Mouse (Mus musculus) stomach, embryonic 14.5 days (tissue): ENCODE data around the gene Amotl1. TPM values are rescaled to one million over a fixed set of nuclear protein-coding genes. Genes with fewer than 3 reads are reported as not detected.

Experiments
- ATAC-seq: fragments of 200-750 bp; cut with Nextera tagmentation; 2 replicates; pipeline ENCODE4 v1.8.0; 2017; ENCODE audit warnings: low read depth, moderate TSS enrichment; ENCODE audit not compliant: insufficient number of reproducible peaks, insufficient read depth, low FRiP score
- H3K27ac ChIP-seq: fragments of 300-500 bp; sonication (generic); 2 replicates; pipeline ENCODE4 v1.5.1; 2014; ENCODE audit warnings: mild to moderate bottlenecking, low read length, moderate library complexity, mixed read lengths
- H3K27me3 ChIP-seq: fragments of 300-500 bp; sonication (generic); 2 replicates; pipeline ENCODE4 v1.6.1; 2014; ENCODE audit warnings: low read length, control low read depth, mixed read lengths; ENCODE audit not compliant: control insufficient read depth, insufficient read depth
- H3K36me3 ChIP-seq: fragments of 300-500 bp; sonication (generic); 2 replicates; pipeline ENCODE4 v1.6.1; 2014; ENCODE audit warnings: mild to moderate bottlenecking, control low read depth, low read length, moderate library complexity, mixed read lengths; ENCODE audit not compliant: control insufficient read depth, insufficient read depth
- H3K4me1 ChIP-seq: fragments of 300-500 bp; sonication (generic); 2 replicates; pipeline ENCODE4 v1.6.1; 2014; ENCODE audit warnings: low read length, control low read depth, mixed read lengths; ENCODE audit not compliant: control insufficient read depth, insufficient read depth
- H3K4me2 ChIP-seq: fragments of 300-500 bp; sonication (generic); replicated peaks from 2 replicates; pipeline ENCODE4 v1.6.1; 2014; ENCODE audit warnings: low read depth, low read length, control low read depth
- H3K4me3 ChIP-seq: fragments of 300-500 bp; sonication (generic); 2 replicates; pipeline ENCODE4 v1.5.1; 2014; ENCODE audit warnings: low read depth, low read length, control low read depth
- H3K9ac ChIP-seq: fragments of 300-500 bp; sonication (generic); replicated peaks from 2 replicates; pipeline ENCODE4 v1.6.1; 2014; ENCODE audit warnings: low read depth, mild to moderate bottlenecking, control low read depth, low read length, moderate library complexity, mixed read lengths
- H3K9me3 ChIP-seq: fragments of 300-500 bp; sonication (generic); 2 replicates; pipeline ENCODE4 v1.6.1; 2016; ENCODE audit warnings: low read depth, low read length, control low read depth; ENCODE audit not compliant: control insufficient read depth
- WGBS: fragments of 180-500 bp; shearing (Covaris S2); extraction: QIAGEN DNeasy Blood & Tissue Kit; methylation state at CpG from one replicate; pipeline ENCODE4 v1.1.7; 2014; 5-methylcytosine and 5-hydroxymethylcytosine counted together
- polyA plus RNA-seq: library from polyadenylated mRNA; unstranded; fragments of >200 nt; fragmentation: Nextera tagmentation; extraction: Ambion mirVana; gene quantifications from 2 replicates; pipeline ENCODE4 v1.2.1, GENCODE M21; 2014

Gene Amotl1
- polyA plus RNA-seq, 1 experiment from 2014 or later, result 35.3 TPM

DNA sequence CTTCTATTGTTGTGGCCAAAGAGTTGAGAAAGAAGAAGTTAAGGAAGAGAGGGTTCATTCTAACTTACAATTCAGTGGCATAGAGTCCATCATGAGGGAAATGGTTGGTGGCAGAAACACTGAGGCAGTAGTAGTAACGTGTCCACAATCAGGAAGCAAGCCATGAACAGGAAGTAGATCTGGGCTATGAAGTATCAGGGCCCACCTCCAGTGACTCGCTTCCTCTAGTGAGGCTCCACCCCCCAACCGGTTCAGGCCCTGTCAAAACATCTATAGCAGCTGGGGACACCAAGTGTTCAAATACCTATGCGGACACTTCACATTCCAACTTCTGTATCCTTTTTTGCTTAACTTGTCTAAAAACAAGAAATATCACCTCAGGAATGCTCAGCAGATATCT is 38.9 kb downstream of the Amotl1 start:
- no peak overlapping the region for H3K4me2 ChIP-seq
- no peak overlapping the region for H3K4me3 ChIP-seq
- H3K4me1 ChIP-seq, result peaks cover 11% of the 10 kb centered on the region; the same call in 1 of the 2 replicates
- ATAC-seq, result no peak
- H3K36me3 ChIP-seq, result no peaks in the 10 kb centered on the region; the same call in none of the 2 replicates
- H3K9me3 ChIP-seq, result no peaks in the 10 kb centered on the region
- H3K27ac ChIP-seq, result no peak overlapping the region
- no peaks in the 10 kb centered on the region for H3K27me3 ChIP-seq
- WGBS, result 92% methylated on average over 4 of the region's 4 CpGs
- no peak overlapping the region for H3K9ac ChIP-seq

DNA sequence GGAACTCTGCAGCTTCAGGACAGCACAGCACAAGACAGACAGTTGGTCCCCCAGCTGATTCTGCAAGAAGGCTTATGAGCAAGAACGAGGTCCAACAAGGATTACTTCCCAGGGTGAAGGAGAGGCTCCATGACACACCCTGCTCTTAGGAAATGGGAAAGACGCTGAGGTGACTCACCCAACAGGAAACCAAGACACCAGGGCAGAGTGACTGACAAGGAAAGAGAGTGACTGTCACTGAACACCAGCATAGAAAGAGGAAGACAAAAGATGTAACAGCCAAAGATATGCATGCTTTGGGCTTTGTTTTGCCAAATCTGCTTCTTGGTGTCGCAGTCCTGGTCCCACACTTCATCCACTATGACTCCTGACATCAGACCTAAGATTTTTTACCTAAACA is 40.5 kb downstream of the Amotl1 start:
- Histone ChIP-seq H3K9me3 (no peaks in the 10 kb centered on the region), H3K27me3 (no peaks in the 10 kb centered on the region), H3K9ac (no peak overlapping the region), H3K27ac (no peak overlapping the region), H3K4me3 (no peak overlapping the region), H3K36me3 (no peaks in the 10 kb centered on the region; the same call in none of the 2 replicates), H3K4me1 (peaks cover 6% of the 10 kb centered on the region; the same call in 1 of the 2 replicates), H3K4me2 (no peak overlapping the region)
- no peak for ATAC-seq
- 84% methylated on average over 3 of the region's 3 CpGs for WGBS

DNA sequence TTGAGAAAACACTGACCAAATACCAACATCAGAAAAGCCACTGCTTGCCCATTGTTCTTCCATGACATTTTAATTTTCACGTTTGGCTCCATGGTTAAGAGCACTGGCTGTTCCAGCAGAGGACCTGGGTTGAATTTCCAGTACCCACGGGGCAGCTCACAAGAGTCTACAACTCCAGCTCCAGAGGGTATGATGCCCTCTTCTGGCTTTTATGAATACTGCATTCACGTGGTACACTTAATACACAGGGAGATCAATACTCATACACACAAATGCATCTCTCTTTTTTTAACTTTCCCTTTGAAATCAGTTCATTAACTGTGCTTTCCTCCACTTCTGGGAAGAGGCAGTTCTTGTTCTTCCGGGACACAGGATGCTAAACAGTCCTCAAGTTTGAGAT is 41.4 kb downstream of the Amotl1 start:
- H3K4me2 ChIP-seq, result no peak overlapping the region
- no peaks in the 10 kb centered on the region; the same call in none of the 2 replicates for H3K36me3 ChIP-seq
- H3K9me3 ChIP-seq, result no peaks in the 10 kb centered on the region
- no peak overlapping the region for H3K9ac ChIP-seq
- peaks cover 4% of the 10 kb centered on the region; the same call in 1 of the 2 replicates for H3K4me1 ChIP-seq
- no peaks in the 10 kb centered on the region for H3K27me3 ChIP-seq
- H3K4me3 ChIP-seq, result no peak overlapping the region
- H3K27ac ChIP-seq, result no peak overlapping the region
- ATAC-seq, result no peak
- 93% methylated on average over 4 of the region's 4 CpGs for WGBS

DNA sequence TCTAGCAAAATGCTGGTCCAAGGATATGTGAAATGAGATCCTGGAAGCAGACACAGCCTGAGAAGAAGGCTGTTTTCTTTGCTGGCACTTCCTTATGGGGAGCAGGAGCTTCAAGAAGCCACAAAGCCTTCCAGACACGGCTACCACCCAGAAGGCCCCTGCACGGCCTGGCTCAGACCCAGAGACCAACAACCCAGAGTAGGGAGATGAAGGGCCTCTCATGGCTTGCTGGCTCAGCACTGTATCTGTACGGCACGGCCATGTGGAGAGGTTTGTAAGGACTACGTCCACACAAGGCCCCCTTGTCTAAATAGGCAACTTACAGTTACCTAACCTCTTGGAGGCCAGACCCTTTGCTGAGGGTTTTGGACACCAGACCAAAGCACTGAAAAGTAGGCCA is 45.1 kb downstream of the Amotl1 start:
- no peak overlapping the region for H3K9ac ChIP-seq
- peaks cover 11% of the 10 kb centered on the region; the same call in 1 of the 2 replicates for H3K36me3 ChIP-seq
- 75% methylated on average over 5 of the region's 5 CpGs for WGBS
- no peak overlapping the region for H3K27ac ChIP-seq
- H3K9me3 ChIP-seq, result no peaks in the 10 kb centered on the region
- no peak for ATAC-seq
- no peak overlapping the region for H3K4me2 ChIP-seq
- no peaks in the 10 kb centered on the region for H3K4me1 ChIP-seq
- H3K27me3 ChIP-seq, result no peaks in the 10 kb centered on the region
- no peak overlapping the region for H3K4me3 ChIP-seq

GRCm38 (mm10) chr9:14598157-14598556 is 46.7 kb downstream of the Amotl1 start:
- H3K36me3 ChIP-seq, result peaks cover 26% of the 10 kb centered on the region
- H3K27me3 ChIP-seq, result no peaks in the 10 kb centered on the region
- no peak overlapping the region for H3K9ac ChIP-seq
- H3K27ac ChIP-seq, result no peak overlapping the region
- no peak for ATAC-seq
- no peak overlapping the region for H3K4me2 ChIP-seq
- H3K4me1 ChIP-seq, result no peaks in the 10 kb centered on the region
- H3K4me3 ChIP-seq, result no peak overlapping the region
- 91% methylated on average over 2 of the region's 2 CpGs for WGBS
- no peaks in the 10 kb centered on the region for H3K9me3 ChIP-seq

DNA sequence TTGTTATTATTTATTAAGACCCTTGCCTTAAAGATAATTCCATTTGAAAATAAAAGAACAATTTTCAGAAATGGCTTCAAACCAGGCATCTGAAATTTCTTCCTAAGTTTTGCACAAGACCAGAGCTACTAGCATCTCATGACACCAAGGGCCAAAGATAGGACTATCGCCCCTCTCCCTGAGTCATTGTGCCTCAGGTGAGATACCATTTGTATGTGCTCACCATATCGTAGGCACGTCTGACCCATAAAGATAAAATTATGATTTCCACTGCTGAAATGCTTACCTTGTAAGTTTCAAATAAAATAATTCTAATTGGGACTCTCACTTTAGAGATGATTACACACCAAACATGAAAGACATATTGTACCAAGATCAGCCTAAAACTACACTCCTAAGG is 47.4 kb downstream of the Amotl1 start:
- whole genome bisulfite sequencing, result 89% methylated on average over 3 of the region's 3 CpGs
- no peak overlapping the region for H3K4me3 ChIP-seq

DNA sequence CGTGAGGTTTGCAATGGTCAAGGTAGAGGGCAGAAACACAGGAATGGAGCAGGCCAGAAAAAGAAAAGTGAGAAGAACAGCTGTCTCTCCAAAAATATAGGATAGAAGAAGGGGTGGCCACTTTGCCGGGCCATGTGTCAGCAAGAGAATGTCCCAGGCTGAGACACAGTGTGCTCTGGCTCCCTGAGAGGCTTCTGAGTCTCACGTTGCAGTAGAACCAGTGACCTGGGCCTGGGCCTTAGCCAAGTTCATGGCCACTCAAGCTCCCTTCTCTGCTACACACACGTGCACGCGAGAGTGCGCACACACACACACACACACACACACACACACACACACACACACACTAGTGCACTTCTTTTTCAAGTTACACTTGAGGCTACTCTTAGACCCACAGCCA is 48.0 kb downstream of the Amotl1 start:
- Histone ChIP-seq H3K27ac (no peak overlapping the region), H3K4me3 (no peak overlapping the region), H3K4me1 (no peaks in the 10 kb centered on the region), H3K4me2 (no peak overlapping the region), H3K9me3 (no peaks in the 10 kb centered on the region), H3K9ac (no peak overlapping the region), H3K36me3 (peaks cover 38% of the 10 kb centered on the region), H3K27me3 (no peaks in the 10 kb centered on the region)
- no peak for ATAC-seq
- 79% methylated on average over 7 of the region's 7 CpGs for WGBS

More for the DNA sequence above, 47.4 kb downstream of the Amotl1 start:
- Histone ChIP-seq H3K27ac (no peak overlapping the region), H3K36me3 (peaks cover 33% of the 10 kb centered on the region), H3K27me3 (no peaks in the 10 kb centered on the region), H3K9ac (no peak overlapping the region), H3K4me1 (no peaks in the 10 kb centered on the region), H3K9me3 (no peaks in the 10 kb centered on the region), H3K4me2 (no peak overlapping the region)
- ATAC-seq, result no peak

DNA sequence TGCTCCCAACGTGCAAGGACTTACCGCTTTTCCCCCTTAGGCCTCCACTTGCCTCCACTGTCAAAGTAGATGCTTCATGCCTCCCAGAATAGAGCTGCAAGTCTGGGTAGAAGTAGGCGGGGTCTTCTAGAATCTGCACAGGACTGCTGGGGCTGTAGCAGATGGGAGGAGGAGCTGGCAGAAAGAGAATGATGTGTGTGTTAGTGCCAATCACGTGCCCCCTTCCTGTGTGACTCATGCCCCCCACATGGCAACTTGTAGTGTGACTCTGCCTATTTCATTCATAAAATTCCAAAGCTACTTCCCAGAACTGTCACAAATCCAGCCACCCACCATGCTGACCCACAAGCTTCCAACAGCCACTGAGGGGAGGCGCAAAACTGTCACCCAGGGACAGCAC is 48.4 kb downstream of the Amotl1 start:
- no peaks in the 10 kb centered on the region for H3K4me1 ChIP-seq
- H3K4me3 ChIP-seq, result no peak overlapping the region
- peaks cover 43% of the 10 kb centered on the region for H3K36me3 ChIP-seq
- no peak overlapping the region for H3K27ac ChIP-seq
- no peak for ATAC-seq
- H3K4me2 ChIP-seq, result no peak overlapping the region
- H3K27me3 ChIP-seq, result no peaks in the 10 kb centered on the region
- WGBS, result 83% methylated on average over 5 of the region's 5 CpGs
- H3K9me3 ChIP-seq, result no peaks in the 10 kb centered on the region
- H3K9ac ChIP-seq, result no peak overlapping the region

GRCm38 (mm10) chr9:14595893-14596292 is 49.0 kb downstream of the Amotl1 start:
- Histone ChIP-seq H3K36me3 (peaks cover 48% of the 10 kb centered on the region), H3K4me2 (no peak overlapping the region), H3K27me3 (no peaks in the 10 kb centered on the region), H3K4me3 (no peak overlapping the region), H3K9me3 (no peaks in the 10 kb centered on the region), H3K4me1 (no peaks in the 10 kb centered on the region), H3K27ac (no peak overlapping the region), H3K9ac (no peak overlapping the region)
- no peak for ATAC-seq
- WGBS, result 94% methylated on average over 3 of the region's 3 CpGs
